7 mouse cellular contexts compared by ENCODE assay signal in genomic region chr13:114387521-114388171, GRCm38 (mm10). TPM values are rescaled to one million over a fixed set of nuclear protein-coding genes. Genes with fewer than 3 reads are reported as not detected.
DNase-seq lines count a peak whose midpoint lies in the region; ATAC-seq and TF ChIP-seq lines count a peak whose summit lies in the region.

No protein-coding gene starts in this region.

- H3K4me1 ChIP-seq in embryonic facial prominence, embryonic 12.5 days = peaks cover 5% of the 10 kb centered on the region; the same call in 1 of the 2 replicates
- peaks cover 4% of the 10 kb centered on the region; the same call in 1 of the 2 replicates for H3K4me1 ChIP-seq in kidney, adult 2 months (ENCODE audit: control insufficient read depth, insufficient read depth, low read length)
- peaks cover 8% of the 10 kb centered on the region for H3K4me1 ChIP-seq in limb, embryonic 12.5 days (replicated peaks)
- peaks cover 15% of the 10 kb centered on the region for H3K4me1 ChIP-seq in midbrain, embryonic 15.5 days
- no peaks in the 10 kb centered on the region for H3K4me1 ChIP-seq in spleen, adult 2 months (ENCODE audit: control insufficient read depth, insufficient read depth, insufficient read length)

- H3K36me3 ChIP-seq in embryonic facial prominence, embryonic 12.5 days = no peaks in the 10 kb centered on the region
- H3K36me3 ChIP-seq in kidney, adult 2 months (ENCODE audit: control insufficient read depth, insufficient read depth, low read length) = no peaks in the 10 kb centered on the region
- no peaks in the 10 kb centered on the region for H3K36me3 ChIP-seq in limb, embryonic 12.5 days
- H3K36me3 ChIP-seq in midbrain, embryonic 15.5 days (replicated peaks) = 0 out of 2 replicates have a peak, but pooled peaks cover 1% of the 10 kb centered on the region
- no peaks in the 10 kb centered on the region for H3K36me3 ChIP-seq in spleen, adult 2 months (ENCODE audit: control insufficient read depth, insufficient read depth, low read length)

- H3K4me3 ChIP-seq in embryonic facial prominence, embryonic 12.5 days = peak overlapping the region; percentile 88
- H3K4me3 ChIP-seq in kidney, adult 2 months (ENCODE audit: insufficient read depth, low read depth, low read length) = peak overlapping the region; percentile 99
- peak overlapping the region; percentile 77 for H3K4me3 ChIP-seq in limb, embryonic 12.5 days (replicated peaks)
- peak overlapping the region; percentile 62 for H3K4me3 ChIP-seq in midbrain, embryonic 15.5 days
- H3K4me3 ChIP-seq in spleen, adult 2 months (ENCODE audit: extremely low read depth, insufficient read depth, insufficient read length) = peak overlapping the region; percentile 96

- peak; percentile 81 for ATAC-seq in embryonic facial prominence, embryonic 12.5 days (ENCODE audit: insufficient number of reproducible peaks, insufficient read depth, low FRiP score, low TSS enrichment)
- peak; percentile 78; the same call in 1 of the 2 replicates for ATAC-seq in limb, embryonic 12.5 days (ENCODE audit: insufficient number of reproducible peaks, insufficient read depth, low FRiP score, low TSS enrichment, low read depth)
- peak; percentile 94 for ATAC-seq in midbrain, embryonic 15.5 days (replicated peaks)

- under 1% methylated on average over 37 of the region's 37 CpGs for WGBS in embryonic facial prominence, embryonic 12.5 days
- under 1% methylated on average over 37 of the region's 37 CpGs for WGBS in kidney, adult 2 months
- under 1% methylated on average over 37 of the region's 37 CpGs for whole genome bisulfite sequencing in limb, embryonic 12.5 days
- WGBS in midbrain, embryonic 15.5 days = under 1% methylated on average over 37 of the region's 37 CpGs
- under 1% methylated on average over 37 of the region's 37 CpGs for WGBS in spleen, adult 2 months

- no peaks in the 10 kb centered on the region for H3K9me3 ChIP-seq in embryonic facial prominence, embryonic 12.5 days
- H3K9me3 ChIP-seq in limb, embryonic 12.5 days = no peaks in the 10 kb centered on the region
- H3K9me3 ChIP-seq in midbrain, embryonic 15.5 days = no peaks in the 10 kb centered on the region

- peak; percentile 96 for DNase-seq in adrenal gland, postnatal 25 days
- peak; percentile 92 to 99 for DNase-seq in heart, adult 18-20 months
- DNase-seq in kidney, adult 2 months = peak; percentile 96
- peak; percentile 82 to 92 for DNase-seq in spleen, adult 2 months (ENCODE audit: low read depth in 1 of 2, low spot score in 2 of 2)

- peak; percentile 82 for TF ChIP-seq POLR2A in kidney, adult 2 months (IDR thresholded peaks at IDR 0.05; ENCODE audit: low read depth, low read length)
- TF ChIP-seq POLR2A in spleen, adult 2 months (IDR thresholded peaks at IDR 0.05; ENCODE audit: low read depth, low read length) = peak; percentile 45; the same call in 1 of the 2 replicates

- TF ChIP-seq CTCF in kidney, adult 2 months (conservative IDR thresholded peaks at IDR 0.05; ENCODE audit: insufficient read depth, insufficient read length, low read depth, low read length) = no peak
- no peak for TF ChIP-seq CTCF in spleen, adult 2 months (IDR thresholded peaks at IDR 0.05; ENCODE audit: extremely low read depth, insufficient read depth, insufficient read length, insufficient replicate concordance)

- H3K27ac ChIP-seq in embryonic facial prominence, embryonic 12.5 days = peak overlapping the region; percentile 69
- peak overlapping the region; percentile 96 for H3K27ac ChIP-seq in kidney, adult 2 months (ENCODE audit: insufficient read depth, low read depth, low read length)
- H3K27ac ChIP-seq in limb, embryonic 12.5 days = peak overlapping the region; percentile 85
- H3K27ac ChIP-seq in midbrain, embryonic 15.5 days = peak overlapping the region; percentile 86
- peak overlapping the region; percentile 61; the same call in 1 of the 2 replicates for H3K27ac ChIP-seq in spleen, adult 2 months (ENCODE audit: insufficient read depth, low read length)

- no peaks in the 10 kb centered on the region for H3K27me3 ChIP-seq in embryonic facial prominence, embryonic 12.5 days
- H3K27me3 ChIP-seq in kidney, adult 2 months (replicated peaks; ENCODE audit: control insufficient read depth, insufficient read depth, low read length) = no peaks in the 10 kb centered on the region
- no peaks in the 10 kb centered on the region for H3K27me3 ChIP-seq in limb, embryonic 12.5 days
- no peaks in the 10 kb centered on the region for H3K27me3 ChIP-seq in midbrain, embryonic 15.5 days (replicated peaks)
- H3K27me3 ChIP-seq in spleen, adult 2 months (ENCODE audit: control insufficient read depth, insufficient read depth, low read length) = peaks cover 2% of the 10 kb centered on the region; the same call in 1 of the 2 replicates

- peak overlapping the region; percentile 76 for H3K4me2 ChIP-seq in embryonic facial prominence, embryonic 12.5 days (replicated peaks)
- H3K4me2 ChIP-seq in limb, embryonic 12.5 days = peak overlapping the region; percentile 78
- peak overlapping the region; percentile 67 for H3K4me2 ChIP-seq in midbrain, embryonic 15.5 days

- H3K9ac ChIP-seq in embryonic facial prominence, embryonic 12.5 days = peak overlapping the region; percentile 76
- peak overlapping the region; percentile 82 for H3K9ac ChIP-seq in limb, embryonic 12.5 days (replicated peaks)
- H3K9ac ChIP-seq in midbrain, embryonic 15.5 days = peak overlapping the region; percentile 79

RNA-seq across cellular contexts. Expression of gene Ndufs4, which starts 0.4 kb away (rescaled TPM):
- total RNA-seq in adrenal gland, postnatal 25 days (2021) = 212 and 215 TPM in 2 replicates
- 284 and 293 TPM in 2 replicates for polyA plus RNA-seq in embryonic facial prominence, embryonic 12.5 days (2016; fragmentation: Nextera tagmentation; extraction: Ambion mirVana)
- total RNA-seq in heart, adult 18-20 months (2021) = 100 to 1,000 TPM; 572 to 648 TPM
- polyA plus RNA-seq in kidney, adult 2 months (2012; rRNA removed) = 77.4 and 136 TPM in 2 replicates
- polyA plus RNA-seq in limb, embryonic 12.5 days (2016; fragmentation: Nextera tagmentation; extraction: Ambion mirVana) = 308 and 310 TPM in 2 replicates
- 328 and 330 TPM in 2 replicates for polyA plus RNA-seq in midbrain, embryonic 15.5 days (2015; fragmentation: Nextera tagmentation; extraction: Ambion mirVana)
- 11.2 and 14.2 TPM in 2 replicates for polyA plus RNA-seq in spleen, adult 2 months (2012; rRNA removed)

Comparison
In these comparisons a context has a peak if more than half of its experiments do, and no peak if none do; other contexts are left out.
1. Peak in every context shown above with its lines: DNase-seq, ATAC-seq, H3K4me3 ChIP-seq and H3K27ac ChIP-seq.